Mouse (Mus musculus) gastrocnemius, postnatal 4 days (tissue): Measurements from ENCODE around the gene Pdcd5. TPM values are rescaled to one million over a fixed set of nuclear protein-coding genes. Genes with fewer than 3 reads are reported as not detected.

Experiments used
- DNase-seq, 2 experiments: peaks; one replicate each; pipeline ENCODE4 v3.0.0; 2021 to 2022; ENCODE audit warnings: low spot score in 2 of 2, mixed read lengths in 2 of 2
- total RNA-seq, 2 experiments: library from RNA; stranded (reverse); gene quantifications; 2 replicates each; pipeline ENCODE4 v1.2.3; 2021

Pdcd5 gene
- total RNA-seq, 2 experiments from 2014 or later: 122 to 147 TPM

- DNase-seq: no peak
Observed at GRCm38 (mm10) chr7:35648239-35649069, 1.1 kb upstream of the Pdcd5 start.

DNA sequence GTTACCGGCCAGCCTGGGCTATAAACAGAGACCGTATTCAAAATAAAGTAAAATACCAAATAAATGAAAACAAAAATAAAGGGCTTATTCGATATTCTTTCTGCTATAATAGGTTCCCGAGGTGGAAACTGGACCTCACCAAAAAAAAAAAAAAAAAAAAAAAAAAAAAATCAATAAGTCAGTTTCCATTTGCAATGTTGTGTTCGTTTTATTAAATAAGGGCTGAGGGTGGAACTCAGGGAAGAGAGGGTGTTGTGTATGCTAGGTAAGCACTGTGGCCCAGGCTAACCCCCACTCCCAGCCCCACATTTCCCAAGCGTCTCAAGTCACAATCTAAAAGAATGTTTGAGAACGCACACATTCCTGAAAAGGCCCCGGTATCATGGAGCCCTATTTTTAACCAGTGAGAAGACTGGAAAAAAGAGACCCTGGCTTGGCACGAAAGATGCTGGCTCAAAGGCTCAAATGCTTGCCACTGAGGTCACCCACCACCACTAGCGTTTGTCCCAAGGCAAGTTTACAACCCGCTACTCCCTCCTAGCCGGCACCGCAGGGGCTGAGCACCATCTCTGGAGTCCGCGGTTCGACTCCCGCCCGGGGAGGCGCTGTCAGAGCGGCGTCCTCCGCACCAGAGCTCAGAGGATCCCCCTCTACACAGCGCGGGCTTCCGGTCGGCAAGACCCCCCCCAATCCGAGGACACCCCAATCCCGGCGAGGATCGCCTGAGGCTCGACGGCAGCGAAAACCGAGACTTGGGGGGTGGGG is 822 bp downstream of the Pdcd5 start:
- no peak for DNase-seq

- no peak for DNase-seq
Observed at GRCm38 (mm10) chr7:35640072-35640471, 7.2 kb downstream of the Pdcd5 start.

DNA sequence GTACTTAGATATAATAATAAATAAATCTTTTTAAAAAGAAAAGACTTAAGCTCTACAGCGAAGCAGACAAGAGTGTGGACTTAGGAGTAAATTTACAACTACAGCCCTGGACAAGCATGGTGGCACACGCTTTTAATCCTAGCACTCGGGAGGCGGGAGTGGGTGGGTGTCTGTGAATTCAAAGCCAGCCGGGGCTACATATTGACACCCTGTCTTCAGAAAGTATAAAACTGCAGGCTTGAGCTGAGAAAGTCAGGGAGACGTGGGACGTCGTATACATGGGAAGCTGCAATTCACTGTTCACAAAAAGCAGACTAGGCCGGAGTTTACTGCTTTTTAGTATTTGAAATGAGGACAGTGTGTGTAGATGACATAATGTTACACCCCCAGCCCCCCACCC is 10.4 kb downstream of the Pdcd5 start:
- no peak for DNase-seq

DNA sequence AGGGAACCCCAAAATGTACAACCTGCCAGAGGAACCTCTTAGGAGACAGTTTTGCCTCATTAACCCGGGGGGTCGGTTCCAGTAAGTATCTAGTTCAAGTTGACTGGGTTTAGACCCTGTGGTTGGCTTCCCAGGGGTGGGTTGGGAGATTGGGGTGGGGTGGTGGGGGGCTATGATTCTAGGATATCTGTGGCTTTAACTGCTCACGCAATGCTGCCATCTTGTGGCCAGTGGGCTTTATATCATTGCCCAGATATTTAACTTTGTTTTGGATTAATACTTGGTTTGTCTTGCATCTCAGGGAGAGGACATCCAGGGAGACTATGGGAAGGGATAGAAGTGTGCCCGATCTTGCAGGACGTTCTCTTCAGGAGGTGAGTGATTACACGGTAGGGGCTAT is 11.1 kb downstream of the Pdcd5 start:
- no peak for DNase-seq

- DNase-seq: no peak
Observed at GRCm38 (mm10) chr7:35628496-35628895, 18.8 kb downstream of the Pdcd5 start.

- no peak for DNase-seq
Observed at GRCm38 (mm10) chr7:35627371-35627770, 19.9 kb downstream of the Pdcd5 start.

- DNase-seq: no peak
Observed at GRCm38 (mm10) chr7:35626038-35626437, 21.3 kb downstream of the Pdcd5 start.

- DNase-seq: no peak
Observed at GRCm38 (mm10) chr7:35622626-35623025, 24.7 kb downstream of the Pdcd5 start.

- no peak for DNase-seq
Observed at GRCm38 (mm10) chr7:35617513-35617912, 29.8 kb downstream of the Pdcd5 start.

DNA sequence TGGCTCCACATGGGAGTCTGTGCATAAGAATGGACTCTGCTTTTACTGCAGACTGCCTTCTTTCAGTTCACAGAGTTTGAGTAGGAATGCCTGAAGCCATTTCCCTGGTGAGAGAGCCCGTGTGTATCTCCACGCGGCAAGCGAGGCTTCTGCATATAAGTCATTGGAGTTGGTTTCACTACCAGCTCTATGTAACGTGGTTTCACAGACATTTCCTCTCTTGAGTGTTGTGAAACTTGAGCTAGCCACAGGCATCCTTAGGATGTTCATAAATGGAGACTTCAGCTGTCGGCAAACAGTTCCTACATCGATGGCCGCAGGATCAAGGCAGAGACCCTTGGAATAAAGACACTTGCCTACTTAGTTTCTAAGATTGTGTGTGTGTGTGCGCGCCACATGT is 38.1 kb downstream of the Pdcd5 start:
- DNase-seq: no peak

- no peak for DNase-seq
Observed at GRCm38 (mm10) chr7:35606816-35607215, 40.5 kb downstream of the Pdcd5 start.

GRCm38 (mm10) chr7:35602766-35603165 is 44.6 kb downstream of the Pdcd5 start:
- DNase-seq: no peak

GRCm38 (mm10) chr7:35601106-35601505 is 46.2 kb downstream of the Pdcd5 start:
- DNase-seq: no peak

DNA sequence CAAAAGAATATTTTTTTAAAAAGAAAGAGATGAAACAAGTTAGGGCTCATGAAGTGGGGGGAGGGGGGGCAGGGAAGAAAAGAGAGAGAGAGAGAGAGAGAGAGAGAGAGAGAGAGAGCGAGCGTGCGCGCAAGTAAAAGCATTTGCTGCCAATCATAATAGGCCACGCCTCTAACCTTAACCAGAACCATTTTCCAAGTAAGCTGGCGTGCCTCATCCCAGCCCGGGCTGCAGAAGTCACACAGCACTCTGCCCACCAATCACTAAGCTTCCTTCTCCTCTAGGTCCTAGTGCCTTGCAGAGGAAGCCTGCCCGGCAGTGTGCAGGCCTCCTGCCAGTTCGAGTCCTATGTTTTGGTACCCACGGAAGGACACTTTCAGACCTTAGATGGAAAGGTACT is 47.3 kb downstream of the Pdcd5 start:
- no peak for DNase-seq

DNA sequence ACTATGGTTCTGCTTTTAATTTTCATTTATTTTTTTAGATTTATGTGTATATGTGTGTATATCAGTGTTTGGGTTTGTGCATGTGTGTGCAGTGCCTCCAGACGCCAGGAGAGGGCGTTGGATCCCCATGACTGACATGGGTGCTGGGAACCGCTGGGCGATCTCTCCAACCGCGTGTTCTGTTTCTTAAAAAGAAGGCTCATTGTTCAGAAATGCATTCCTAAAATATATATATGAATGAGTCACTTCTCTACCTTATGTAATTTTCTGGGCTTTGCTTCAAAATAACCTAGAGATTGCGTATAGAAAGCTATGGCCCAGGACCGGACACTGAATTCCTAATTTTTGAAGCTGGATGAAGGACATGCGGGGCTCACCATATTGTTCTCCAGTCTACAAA is 47.8 kb downstream of the Pdcd5 start:
- DNase-seq: no peak

GRCm38 (mm10) chr7:35594311-35594710 is 53.0 kb downstream of the Pdcd5 start:
- DNase-seq: no peak

Other genes with a start within 250 kb of the Pdcd5 start
- gene Slc7a9, start 198.7 kb downstream of the Pdcd5 start, total RNA-seq: not detected
- gene Tdrd12, start 109.8 kb downstream of the Pdcd5 start, total RNA-seq: not detected
- gene Nudt19, start 91.2 kb downstream of the Pdcd5 start, total RNA-seq: 10 to 100 TPM; 29.1 to 30.9 TPM
- under 1 TPM; 0.22 to 0.52 TPM for gene Rgs9bp, start 61.9 kb downstream of the Pdcd5 start, total RNA-seq
- 10 to 100 TPM; 30.5 to 32.1 TPM for gene Ankrd27, start 61.3 kb downstream of the Pdcd5 start, total RNA-seq
- 10 to 100 TPM; 19.1 to 23.2 TPM for gene Dpy19l3, start 106.9 kb upstream of the Pdcd5 start, total RNA-seq
- gene Zfp507, start 155.5 kb upstream of the Pdcd5 start, total RNA-seq: 10 to 100 TPM; 31.8 to 32.5 TPM